Comparison of ENCODE assay signal across 8 mouse cellular contexts in genomic region chr2:168589368-168590167, GRCm38 (mm10). TPM values are rescaled to one million over a fixed set of nuclear protein-coding genes. Genes with fewer than 3 reads are reported as not detected.
DNase-seq lines count a peak whose midpoint lies in the region; ATAC-seq and TF ChIP-seq lines count a peak whose summit lies in the region.

No protein-coding gene starts in this region.

- no peak for TF ChIP-seq EP300 in heart, postnatal 0 days (IDR thresholded peaks at IDR 0.05; ENCODE audit: low read depth)

- no peaks in the 10 kb centered on the region for H3K9me3 ChIP-seq in kidney, embryonic 15.5 days (replicated peaks)
- no peaks in the 10 kb centered on the region for H3K9me3 ChIP-seq in heart, postnatal 0 days (replicated peaks; ENCODE audit: control insufficient read depth, low read length)

- peak overlapping the region; percentile 58 for H3K9ac ChIP-seq in kidney, embryonic 15.5 days
- peak overlapping the region; percentile 58 for H3K9ac ChIP-seq in heart, postnatal 0 days (replicated peaks; ENCODE audit: low read depth, low read length)

- WGBS in kidney, embryonic 15.5 days: 5% methylated on average over 21 of the region's 21 CpGs
- WGBS in heart, postnatal 0 days: 7% methylated on average over 20 of the region's 21 CpGs
- 2% methylated on average over 21 of the region's 21 CpGs for WGBS in macrophage (ENCODE audit: missing documents)

- peaks cover 37% of the 10 kb centered on the region for H3K27me3 ChIP-seq in kidney, embryonic 15.5 days
- H3K27me3 ChIP-seq in heart, postnatal 0 days (ENCODE audit: control insufficient read depth, insufficient read depth, low read length): no peaks in the 10 kb centered on the region

- H3K79me2 ChIP-seq in macrophage (ENCODE audit: inconsistent target): peaks cover 54% of the 10 kb centered on the region

- peak overlapping the region; percentile 85 for H3K4me2 ChIP-seq in kidney, embryonic 15.5 days
- peak overlapping the region; percentile 63 for H3K4me2 ChIP-seq in heart, postnatal 0 days (ENCODE audit: low read depth, low read length)

- no peak for DNase-seq in kidney, adult 11 months
- DNase-seq in T-cell, adult 2 months (ENCODE audit: low spot score): peak; percentile 83
- no peak for DNase-seq in heart, postnatal 0 days (ENCODE audit: low spot score)
- DNase-seq in thymus, postnatal 10 days (ENCODE audit: low spot score in 2 of 2): peak; percentile 54 to 56
- DNase-seq in right cerebral cortex, postnatal 14 days: no peak
- no peak for DNase-seq in gastrocnemius, postnatal 4 days (ENCODE audit: low spot score in 2 of 2)

- H3K36me3 ChIP-seq in kidney, embryonic 15.5 days: no peaks in the 10 kb centered on the region
- H3K36me3 ChIP-seq in heart, postnatal 0 days (replicated peaks; ENCODE audit: control insufficient read depth, insufficient read depth, low read length): no peaks in the 10 kb centered on the region
- H3K36me3 ChIP-seq in macrophage (ENCODE audit: inconsistent target): no peaks in the 10 kb centered on the region

- peaks cover 44% of the 10 kb centered on the region for H3K4me1 ChIP-seq in kidney, embryonic 15.5 days
- H3K4me1 ChIP-seq in heart, postnatal 0 days (ENCODE audit: control insufficient read depth, insufficient read depth): peaks cover 29% of the 10 kb centered on the region

- peak overlapping the region; percentile 58 for H3K4me3 ChIP-seq in kidney, embryonic 15.5 days (replicated peaks)
- H3K4me3 ChIP-seq in heart, postnatal 0 days (ENCODE audit: low read depth, low read length): peak overlapping the region; percentile 54
- peak overlapping the region; percentile 90 for H3K4me3 ChIP-seq in macrophage (ENCODE audit: inconsistent target)

- H3K27ac ChIP-seq in kidney, embryonic 15.5 days: no peak overlapping the region
- H3K27ac ChIP-seq in heart, postnatal 0 days (ENCODE audit: low read depth): peak overlapping the region; percentile 94
- peak overlapping the region; percentile 63 for H3K27ac ChIP-seq in macrophage

- ATAC-seq in kidney, embryonic 15.5 days (replicated peaks; ENCODE audit: low FRiP score): peak; percentile 61
- ATAC-seq in heart, postnatal 0 days (ENCODE audit: insufficient read depth, low read depth): peak; percentile 30

- TF ChIP-seq CTCF in heart, postnatal 0 days (IDR thresholded peaks at IDR 0.05; ENCODE audit: low read depth): no peak

RNA-seq across cellular contexts. Expression of gene Nfatc2, which starts 11.9 kb away (rescaled TPM):
- 2.5 and 2.6 TPM in 2 replicates for polyA plus RNA-seq in kidney, embryonic 15.5 days (2015; fragmentation: Nextera tagmentation; extraction: Ambion mirVana)
- total RNA-seq in heart, postnatal 0 days (2014; rRNA removed; ENCODE audit: low replicate concordance): 7.4 and 10.1 TPM in 2 replicates
- 7.3 and 8.2 TPM in 2 replicates for polyA plus RNA-seq in heart, postnatal 0 days (2015; fragmentation: Nextera tagmentation; extraction: Ambion mirVana)
- total RNA-seq in macrophage (2018; cell fraction: chromatin; rRNA removed): 100 to 1,000 TPM in 12 of 26 experiments, 10 to 100 TPM in 12, 1 to 10 TPM in 2; 7.9 to 169 (median 92.6) TPM
- 10 to 100 TPM; 17.9 to 68.6 (median 45.6) TPM for total RNA-seq in macrophage (2018; cell fraction: cytosol; rRNA removed)
- 100 to 1,000 TPM in 4 of 26 experiments, 10 to 100 TPM in 22; 16.9 to 130 (median 59.6) TPM for total RNA-seq in macrophage (2018; cell fraction: nucleus; rRNA removed)
- polyA plus RNA-seq in macrophage (2018): 26.6 to 37.0 TPM (median 27.3 TPM) in 3 replicates
- 10 to 100 TPM; 23.5 to 24.7 TPM for total RNA-seq in gastrocnemius, postnatal 4 days (2021)

Comparison
In these comparisons a context has a peak if more than half of its experiments do, and no peak if none do; other contexts are left out.
1. DNase-seq: peak in T-cell, adult 2 months (single experiment) and thymus, postnatal 10 days (2 of 2); none in kidney, adult 11 months (single experiment), heart, postnatal 0 days (single experiment), right cerebral cortex, postnatal 14 days (single experiment) and gastrocnemius, postnatal 4 days (0 of 2).
2. Peak in every context shown above with its lines, with median percentiles within 50 percentile points of each other: H3K4me3 ChIP-seq.